Mouse (Mus musculus) yolk sac, embryonic 10.5 days (tissue): ENCODE results near the gene Foxj1.
"Not testable (repeated sequence)": the region's sequence is repeated elsewhere in the genome, so short reads cannot be mapped to it uniquely, and the experiment has no call there.

ENCODE experiments used
- DNase-seq: peaks from one replicate; pipeline ENCODE4 v3.0.0-alpha.2; 2017; ENCODE audit warnings: low spot score

Foxj1 gene

DNA sequence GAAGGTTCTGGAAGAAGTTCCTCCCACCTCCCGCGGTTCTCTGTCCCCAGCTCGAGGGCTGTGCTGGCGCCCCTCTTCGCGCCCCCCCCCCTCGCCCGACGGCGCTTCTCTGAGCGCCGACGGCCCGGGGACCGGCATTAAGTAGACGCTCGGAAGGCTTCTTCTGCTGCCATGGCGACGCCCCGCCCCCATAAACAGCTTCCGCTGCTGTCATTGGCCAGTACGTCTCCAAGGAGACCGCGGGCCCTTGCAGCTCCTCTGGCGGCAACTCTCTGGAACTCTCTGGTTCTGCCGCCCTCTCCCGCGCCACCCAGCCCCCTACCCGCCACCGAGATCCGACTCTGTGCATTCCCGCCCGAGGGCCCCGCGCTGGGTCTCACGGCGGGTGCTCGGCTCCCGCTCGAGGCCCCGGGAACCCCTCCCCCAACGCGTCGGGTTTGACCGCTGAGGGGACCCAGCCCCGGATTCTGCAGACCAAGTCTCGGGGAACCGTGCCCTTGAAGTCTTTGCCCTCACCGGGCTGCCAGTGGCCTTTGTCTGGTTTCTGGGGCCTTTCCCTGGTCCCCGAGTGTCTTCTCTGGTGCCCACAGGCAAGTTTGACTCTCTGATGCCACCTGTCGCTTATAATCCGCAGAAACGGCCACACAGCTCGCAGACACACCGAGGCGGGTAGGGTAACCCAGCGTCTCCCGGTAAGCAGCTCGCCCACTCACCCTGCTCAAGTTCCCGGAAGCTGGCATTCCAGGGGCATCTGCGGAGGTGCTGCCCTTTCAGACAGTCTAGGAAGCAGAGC lies at the start of gene Foxj1:
Gene Foxj1, minus strand, starts transcription at position 156 of the 793 bp plus-strand sequence.
- peak; percentile 96 for DNase-seq

GRCm38 (mm10) chr11:116384171-116384570 lies 49.0 kb upstream of the Foxj1 start:
- DNase-seq, result no peak

DNA sequence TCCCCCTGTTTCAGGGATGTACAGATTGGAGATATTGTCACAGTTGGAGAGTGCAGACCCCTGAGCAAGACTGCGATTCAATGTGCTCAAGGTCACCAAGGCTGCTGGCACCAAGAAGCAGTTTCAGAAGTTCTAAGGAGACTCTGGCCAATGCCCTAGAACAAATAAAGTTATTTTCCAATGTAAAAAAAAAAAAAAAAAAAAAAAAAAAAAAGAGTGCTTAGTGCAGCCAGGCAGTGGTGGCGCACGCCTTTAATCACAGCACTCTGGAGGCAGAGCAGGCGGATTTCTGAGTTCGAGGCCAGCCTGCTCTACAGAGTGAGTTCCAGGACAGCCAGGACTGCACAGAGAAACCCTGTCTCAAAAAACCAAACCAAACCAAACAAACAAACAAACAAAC lies 47.9 kb upstream of the Foxj1 start:
- not testable (repeated sequence) for DNase-seq

DNA sequence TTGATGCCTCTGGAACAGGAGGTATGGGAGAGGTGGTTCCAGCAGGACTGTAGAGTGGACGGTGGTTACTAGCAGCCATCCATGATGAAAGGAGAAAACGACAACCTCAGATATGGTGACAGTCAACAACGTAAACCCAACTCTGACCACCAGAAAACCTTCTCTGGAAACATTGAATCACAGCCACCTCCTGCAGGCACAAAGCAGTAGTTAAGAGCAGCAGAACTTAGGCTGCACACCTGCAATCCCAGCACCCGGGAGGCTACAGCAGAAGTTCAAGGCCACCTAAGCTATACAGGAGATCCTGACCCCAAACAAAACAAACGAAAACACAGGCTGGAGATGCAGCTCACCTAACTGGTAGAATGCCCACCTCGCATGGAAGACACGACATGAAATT lies 45.6 kb upstream of the Foxj1 start:
- DNase-seq, result no peak

- no peak for DNase-seq
Measured at GRCm38 (mm10) chr11:116379530-116379929, 44.3 kb upstream of the Foxj1 start.

GRCm38 (mm10) chr11:116376945-116377661 lies 41.9 kb upstream of the Foxj1 start:
- no peak for DNase-seq

GRCm38 (mm10) chr11:116371894-116372450 lies 36.8 kb upstream of the Foxj1 start:
- peak; percentile 44 for DNase-seq

- DNase-seq, result peak; percentile 54
Measured at GRCm38 (mm10) chr11:116369633-116370032, 34.4 kb upstream of the Foxj1 start.

- no peak for DNase-seq
Measured at GRCm38 (mm10) chr11:116369051-116369450, 33.9 kb upstream of the Foxj1 start.

DNA sequence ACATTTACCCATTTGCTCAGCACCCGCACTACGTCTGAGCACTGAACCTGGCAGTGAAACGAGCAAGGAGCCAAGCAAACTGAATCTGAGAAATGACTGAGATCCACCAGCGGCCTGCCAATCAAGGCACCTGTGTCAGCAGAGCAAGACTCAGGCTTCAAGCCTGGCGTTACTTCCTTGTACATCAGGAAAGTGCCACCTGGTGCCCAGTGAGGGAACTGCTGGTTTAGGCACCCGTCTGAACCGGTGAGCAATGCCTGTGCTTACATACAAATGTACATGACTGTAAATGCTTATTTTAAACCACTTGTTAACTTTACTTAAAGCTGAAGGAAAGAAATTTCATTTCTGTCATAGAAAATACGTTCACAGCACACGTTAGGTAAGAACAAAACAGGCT lies 32.9 kb upstream of the Foxj1 start:
- peak; percentile 71 for DNase-seq

GRCm38 (mm10) chr11:116366647-116367046 lies 31.4 kb upstream of the Foxj1 start:
- no peak for DNase-seq

DNA sequence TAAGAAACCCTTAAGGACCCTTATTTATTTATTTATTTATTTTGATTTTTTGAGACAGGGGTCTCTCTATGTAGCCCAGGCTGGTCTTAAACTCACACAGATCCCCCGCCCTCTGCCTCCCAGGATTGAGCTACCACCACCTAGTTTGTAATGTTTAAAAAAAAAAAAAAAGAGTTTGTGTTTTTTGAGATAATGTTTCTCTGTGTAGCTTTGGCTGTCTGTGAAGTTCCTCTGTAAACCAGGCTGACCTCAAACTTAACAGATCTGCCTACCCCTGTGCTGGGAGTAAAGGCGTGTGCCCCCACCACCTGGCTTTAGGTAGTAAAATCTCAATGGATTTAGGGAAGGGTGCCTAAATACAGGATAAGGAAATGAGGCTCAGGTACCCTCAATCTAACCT lies 30.9 kb upstream of the Foxj1 start:
- no peak for DNase-seq

GRCm38 (mm10) chr11:116365432-116365831 lies 30.2 kb upstream of the Foxj1 start:
- DNase-seq, result no peak

- DNase-seq, result no peak
Measured at GRCm38 (mm10) chr11:116362015-116362414, 26.8 kb upstream of the Foxj1 start.

DNA sequence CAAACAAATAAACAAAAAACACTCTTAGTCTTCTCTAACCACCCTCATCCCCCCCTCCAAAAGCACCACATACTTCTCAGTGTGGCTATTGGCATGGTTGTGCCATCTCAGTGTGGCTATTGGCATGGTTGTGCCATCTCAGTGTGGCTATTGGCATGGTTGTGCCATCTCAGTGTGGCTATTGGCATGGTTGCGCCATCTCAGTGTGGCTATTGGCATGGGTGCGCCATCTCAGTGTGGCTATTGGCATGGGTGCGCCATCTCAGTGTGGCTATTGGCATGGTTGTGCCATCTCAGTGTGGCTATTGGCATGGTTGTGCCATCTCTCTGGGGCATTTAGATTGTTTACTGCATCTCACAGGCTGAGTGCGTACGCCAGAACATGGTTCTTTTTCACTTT lies 25.7 kb upstream of the Foxj1 start:
- not testable (repeated sequence) for DNase-seq

- no peak for DNase-seq
Measured at GRCm38 (mm10) chr11:116359652-116360051, 24.5 kb upstream of the Foxj1 start.

GRCm38 (mm10) chr11:116358926-116359637 lies 23.9 kb upstream of the Foxj1 start:
- DNase-seq, result no peak

- DNase-seq, result no peak
Measured at GRCm38 (mm10) chr11:116354521-116354920, 19.3 kb upstream of the Foxj1 start.

DNA sequence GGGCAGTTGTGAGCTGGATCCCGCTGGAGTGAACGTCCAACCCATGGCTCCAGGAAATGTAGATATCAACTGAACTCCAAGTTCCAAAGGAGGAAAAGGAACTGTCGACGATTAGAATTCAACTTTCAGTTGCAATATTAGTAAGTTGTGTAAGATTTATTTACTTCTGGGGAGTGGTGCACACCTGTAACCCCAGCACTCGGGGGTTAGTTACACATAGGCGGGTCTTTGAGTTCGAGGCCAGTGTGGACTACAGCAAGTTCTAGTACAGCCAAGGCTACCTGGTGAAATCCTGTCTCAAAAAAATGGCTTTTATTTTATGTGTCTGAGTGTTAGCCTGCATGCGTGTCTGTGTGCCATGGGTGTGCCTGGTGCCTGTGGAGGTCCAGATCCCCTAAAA lies 18.3 kb upstream of the Foxj1 start:
- no peak for DNase-seq

- no peak for DNase-seq
Measured at GRCm38 (mm10) chr11:116351294-116351693, 16.1 kb upstream of the Foxj1 start.

- no peak for DNase-seq
Measured at GRCm38 (mm10) chr11:116347955-116348354, 12.8 kb upstream of the Foxj1 start.

DNA sequence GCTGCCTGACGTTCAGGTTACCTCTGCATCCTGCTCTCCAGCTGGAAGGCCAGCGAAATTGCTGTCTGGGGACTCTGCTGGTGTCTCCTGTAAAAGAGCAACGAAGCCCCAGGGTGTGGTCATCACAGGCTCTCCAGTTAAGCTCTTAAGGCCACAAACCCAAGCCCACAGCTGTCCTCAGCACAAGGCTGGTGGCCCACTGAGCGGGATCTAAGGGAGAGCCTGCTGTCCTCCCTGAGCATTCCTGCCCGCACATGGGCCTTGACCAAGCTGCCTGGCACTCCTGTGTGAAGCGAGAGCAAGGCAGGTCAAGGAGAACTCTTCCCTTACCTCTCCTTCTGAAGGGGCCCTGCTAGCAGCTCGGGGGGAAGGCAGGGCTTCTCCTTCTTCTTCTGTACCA lies 11.8 kb upstream of the Foxj1 start:
- DNase-seq, result no peak
